Mouse (Mus musculus): ENCODE measurements at regions not wholly inside any gene's neighbourhood (a gene's known extent, or its start where the extent isn't known, plus 50 kb on each side); places are given as distances from the start of the nearest gene placed in this dataset.
A peak's percentile ranks its signal among the peaks of the same experiment; 100 is the strongest.

- Histone ChIP-seq H3K9ac (ENCODE audit: low read depth, low read length, severe bottlenecking) (no peak overlapping the region), H3K4me2 (replicated peaks; ENCODE audit: low read depth, low read length, severe bottlenecking) (no peak overlapping the region), H3K9me3 (ENCODE audit: control insufficient read depth, low read length) (no peaks in the 10 kb centered on the region), H3K27ac (replicated peaks; ENCODE audit: low read depth, low read length) (no peak overlapping the region), H3K4me3 (replicated peaks; ENCODE audit: low read length) (no peak overlapping the region), H3K36me3 (ENCODE audit: control insufficient read depth, insufficient read depth, low read length) (no peaks in the 10 kb centered on the region), H3K4me1 (ENCODE audit: control insufficient read depth, insufficient read depth, low read length) (peaks cover 14% of the 10 kb centered on the region), H3K27me3 (ENCODE audit: control insufficient read depth, insufficient read depth, low read length) (no peaks in the 10 kb centered on the region)
- DNase-seq (ENCODE audit: low spot score) (no peak), ATAC-seq (ENCODE audit: low FRiP score, low read depth) (no peak)
- WGBS: 33% methylated on average over 10 of the region's 10 CpGs
- no peak for TF ChIP-seq POLR2A (IDR thresholded peaks at IDR 0.05; ENCODE audit: borderline replicate concordance, extremely low read depth, insufficient read depth, insufficient read length)
Observed at GRCm38 (mm10) chr9:61158192-61158770, 213.9 kb upstream of the Tle3 start.

GRCm38 (mm10) chr9:61159159-61159558, 213.0 kb upstream of the Tle3 start:
- no peak for TF ChIP-seq POLR2A (IDR thresholded peaks at IDR 0.05; ENCODE audit: borderline replicate concordance, extremely low read depth, insufficient read depth, insufficient read length)
- 60% methylated on average over 2 of the region's 2 CpGs for WGBS
- no peak for DNase-seq (ENCODE audit: low spot score)
- Histone ChIP-seq H3K27me3 (ENCODE audit: control insufficient read depth, insufficient read depth, low read length) (no peaks in the 10 kb centered on the region), H3K4me3 (replicated peaks; ENCODE audit: low read length) (no peak overlapping the region), H3K9ac (ENCODE audit: low read depth, low read length, severe bottlenecking) (no peak overlapping the region), H3K27ac (replicated peaks; ENCODE audit: low read depth, low read length) (no peak overlapping the region), H3K36me3 (ENCODE audit: control insufficient read depth, insufficient read depth, low read length) (no peaks in the 10 kb centered on the region), H3K4me2 (replicated peaks; ENCODE audit: low read depth, low read length, severe bottlenecking) (no peak overlapping the region), H3K9me3 (ENCODE audit: control insufficient read depth, low read length) (no peaks in the 10 kb centered on the region), H3K4me1 (ENCODE audit: control insufficient read depth, insufficient read depth, low read length) (peaks cover 23% of the 10 kb centered on the region)
- ATAC-seq (ENCODE audit: low FRiP score, low read depth): no peak

- no peak for TF ChIP-seq POLR2A (IDR thresholded peaks at IDR 0.05; ENCODE audit: borderline replicate concordance, extremely low read depth, insufficient read depth, insufficient read length)
- Histone ChIP-seq H3K27ac (replicated peaks; ENCODE audit: low read depth, low read length) (no peak overlapping the region), H3K4me1 (ENCODE audit: control insufficient read depth, insufficient read depth, low read length) (peaks cover 28% of the 10 kb centered on the region), H3K36me3 (ENCODE audit: control insufficient read depth, insufficient read depth, low read length) (no peaks in the 10 kb centered on the region), H3K4me2 (replicated peaks; ENCODE audit: low read depth, low read length, severe bottlenecking) (no peak overlapping the region), H3K9ac (ENCODE audit: low read depth, low read length, severe bottlenecking) (no peak overlapping the region), H3K9me3 (ENCODE audit: control insufficient read depth, low read length) (no peaks in the 10 kb centered on the region), H3K4me3 (replicated peaks; ENCODE audit: low read length) (no peak overlapping the region), H3K27me3 (ENCODE audit: control insufficient read depth, insufficient read depth, low read length) (no peaks in the 10 kb centered on the region)
- ATAC-seq (ENCODE audit: low FRiP score, low read depth) (no peak), DNase-seq (ENCODE audit: low spot score) (no peak)
- 73% methylated on average over 10 of the region's 10 CpGs for WGBS
Observed at GRCm38 (mm10) chr9:61159616-61160015, 212.6 kb upstream of the Tle3 start.

- H3K27me3 ChIP-seq (ENCODE audit: control insufficient read depth, insufficient read depth, low read length): peaks cover 8% of the 10 kb centered on the region; the same call in 1 of the 2 replicates
- no peak overlapping the region for H3K4me3 ChIP-seq (replicated peaks; ENCODE audit: low read length)
- no peak overlapping the region for H3K9ac ChIP-seq (ENCODE audit: low read depth, low read length, severe bottlenecking)
- no peaks in the 10 kb centered on the region for H3K9me3 ChIP-seq (ENCODE audit: control insufficient read depth, low read length)
- H3K4me2 ChIP-seq (replicated peaks; ENCODE audit: low read depth, low read length, severe bottlenecking): no peak overlapping the region
- no peak for ATAC-seq (ENCODE audit: low FRiP score, low read depth)
- TF ChIP-seq POLR2A (IDR thresholded peaks at IDR 0.05; ENCODE audit: borderline replicate concordance, extremely low read depth, insufficient read depth, insufficient read length): no peak
- peaks cover 45% of the 10 kb centered on the region for H3K4me1 ChIP-seq (ENCODE audit: control insufficient read depth, insufficient read depth, low read length)
- no peak overlapping the region for H3K27ac ChIP-seq (replicated peaks; ENCODE audit: low read depth, low read length)
- no peaks in the 10 kb centered on the region for H3K36me3 ChIP-seq (ENCODE audit: control insufficient read depth, insufficient read depth, low read length)
- no peak for DNase-seq (ENCODE audit: low spot score)
- WGBS: 85% methylated on average over 10 of the region's 10 CpGs
Observed at GRCm38 (mm10) chr9:61162884-61163283, 209.3 kb upstream of the Tle3 start.

- Histone ChIP-seq H3K9me3 (ENCODE audit: control insufficient read depth, low read length) (no peaks in the 10 kb centered on the region), H3K4me2 (replicated peaks; ENCODE audit: low read depth, low read length, severe bottlenecking) (peak overlapping the region; percentile 30; the same call in 1 of the 2 replicates), H3K27ac (replicated peaks; ENCODE audit: low read depth, low read length) (peak overlapping the region; percentile 55; the same call in 1 of the 2 replicates), H3K9ac (ENCODE audit: low read depth, low read length, severe bottlenecking) (no peak overlapping the region), H3K27me3 (ENCODE audit: control insufficient read depth, insufficient read depth, low read length) (peaks cover 8% of the 10 kb centered on the region; the same call in 1 of the 2 replicates), H3K4me3 (replicated peaks; ENCODE audit: low read length) (no peak overlapping the region), H3K36me3 (ENCODE audit: control insufficient read depth, insufficient read depth, low read length) (no peaks in the 10 kb centered on the region), H3K4me1 (ENCODE audit: control insufficient read depth, insufficient read depth, low read length) (peaks cover 37% of the 10 kb centered on the region)
- DNase-seq (ENCODE audit: low spot score): peak; percentile 80
- peak; percentile 39; the same call in 1 of the 2 replicates for ATAC-seq (ENCODE audit: low FRiP score, low read depth)
- 8% methylated on average over 19 of the region's 19 CpGs for WGBS
- TF ChIP-seq POLR2A (IDR thresholded peaks at IDR 0.05; ENCODE audit: borderline replicate concordance, extremely low read depth, insufficient read depth, insufficient read length): no peak
Observed at GRCm38 (mm10) chr9:61163671-61164288, 208.4 kb upstream of the Tle3 start.
